In the genomic region with DNA sequence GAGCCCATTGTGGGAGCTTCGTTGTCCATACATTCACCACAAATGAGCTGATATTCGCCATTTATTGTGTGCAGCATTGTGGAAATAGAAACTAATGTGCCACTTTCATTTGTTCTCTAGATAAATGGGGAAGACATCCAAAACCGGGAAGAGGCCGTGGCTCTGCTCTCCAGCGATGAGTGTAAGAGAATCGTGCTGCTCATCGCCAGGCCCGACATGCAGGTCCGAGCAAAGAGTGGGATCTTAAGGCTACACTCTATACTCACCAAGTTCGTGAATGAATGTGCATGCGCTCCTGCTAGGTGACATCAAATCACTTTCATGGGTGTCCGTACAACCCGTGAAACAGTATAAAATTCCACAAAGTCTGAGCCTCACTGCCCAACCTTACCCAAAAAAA, we compare ENCODE assay signal across 23 mouse cellular contexts.
DNase-seq lines count a peak whose midpoint lies in the region; ATAC-seq and TF ChIP-seq lines count a peak whose summit lies in the region.
"Had no signal": no experiment of that assay in that cellular context is flagged by ENCODE, and none has a peak within 500 bp of the region (broad histone marks: within the 10 kb centered on the region; RNA-seq: fewer than 3 reads in every experiment).

No protein-coding gene starts in this region.

- ATAC-seq in forebrain, embryonic 15.5 days (replicated peaks) = no peak
- ATAC-seq in forebrain, embryonic 11.5 days (replicated peaks; ENCODE audit: low FRiP score) = no peak
- no peak for ATAC-seq in lung, embryonic 15.5 days (ENCODE audit: borderline replicate concordance, extremely low read depth, low FRiP score, low TSS enrichment)
- no peak for ATAC-seq in lung, postnatal 0 days
- no peak for ATAC-seq in hindbrain, embryonic 13.5 days (ENCODE audit: low FRiP score)
- ATAC-seq in midbrain, embryonic 16.5 days = no peak
- ATAC-seq: forebrain, embryonic 16.5 days; liver, embryonic 12.5 days had no signal

- no peaks in the 10 kb centered on the region for H3K9me3 ChIP-seq in forebrain, embryonic 15.5 days
- H3K9me3 ChIP-seq in forebrain, embryonic 11.5 days (ENCODE audit: control insufficient read depth, low read length) = no peaks in the 10 kb centered on the region
- H3K9me3 ChIP-seq in lung, embryonic 15.5 days = no peaks in the 10 kb centered on the region
- no peaks in the 10 kb centered on the region for H3K9me3 ChIP-seq in lung, postnatal 0 days (ENCODE audit: low read length)
- H3K9me3 ChIP-seq in hindbrain, embryonic 13.5 days = no peaks in the 10 kb centered on the region
- H3K9me3 ChIP-seq in midbrain, embryonic 16.5 days (replicated peaks; ENCODE audit: control insufficient read depth, low read length, poor library complexity, severe bottlenecking) = no peaks in the 10 kb centered on the region
- H3K9me3 ChIP-seq: embryonic facial prominence, embryonic 12.5 days; heart, embryonic 13.5 days; limb, embryonic 13.5 days; midbrain, embryonic 12.5 days had no signal

- peak overlapping the region; percentile 2; the same call in 1 of the 2 replicates for H3K27ac ChIP-seq in forebrain, embryonic 15.5 days (replicated peaks)
- H3K27ac ChIP-seq in forebrain, embryonic 11.5 days (ENCODE audit: low read depth, low read length) = no peak overlapping the region
- no peak overlapping the region for H3K27ac ChIP-seq in lung, embryonic 15.5 days
- no peak overlapping the region for H3K27ac ChIP-seq in lung, postnatal 0 days (ENCODE audit: low read length)
- peak overlapping the region; percentile 79 for H3K27ac ChIP-seq in hindbrain, embryonic 13.5 days
- H3K27ac ChIP-seq in midbrain, embryonic 16.5 days (ENCODE audit: low read length) = peak overlapping the region; percentile 6; the same call in 1 of the 2 replicates
- H3K27ac ChIP-seq: embryonic facial prominence, embryonic 12.5 days; heart, embryonic 13.5 days; limb, embryonic 13.5 days; liver, embryonic 12.5 days; midbrain, embryonic 12.5 days had no signal

- peak overlapping the region; percentile 9; the same call in 1 of the 2 replicates for H3K4me2 ChIP-seq in forebrain, embryonic 15.5 days (replicated peaks)
- no peak overlapping the region for H3K4me2 ChIP-seq in forebrain, embryonic 11.5 days (ENCODE audit: low read depth, low read length, severe bottlenecking)
- H3K4me2 ChIP-seq in lung, embryonic 15.5 days = peak overlapping the region; percentile 34
- no peak overlapping the region for H3K4me2 ChIP-seq in lung, postnatal 0 days (replicated peaks; ENCODE audit: low read depth, low read length)
- peak overlapping the region; percentile 43 for H3K4me2 ChIP-seq in hindbrain, embryonic 13.5 days
- H3K4me2 ChIP-seq in midbrain, embryonic 16.5 days (ENCODE audit: low read length) = no peak overlapping the region; the same call in 1 of the 2 replicates
- H3K4me2 ChIP-seq: embryonic facial prominence, embryonic 12.5 days; heart, embryonic 13.5 days; limb, embryonic 13.5 days; liver, embryonic 12.5 days; midbrain, embryonic 12.5 days had no signal

- no peak for TF ChIP-seq EP300 in lung, postnatal 0 days (IDR thresholded peaks at IDR 0.05)

- no peak overlapping the region for H3K4me3 ChIP-seq in forebrain, embryonic 15.5 days
- no peak overlapping the region for H3K4me3 ChIP-seq in forebrain, embryonic 11.5 days (ENCODE audit: low read depth, low read length)
- H3K4me3 ChIP-seq in lung, embryonic 15.5 days = no peak overlapping the region
- no peak overlapping the region for H3K4me3 ChIP-seq in lung, postnatal 0 days (ENCODE audit: low read depth, low read length)
- no peak overlapping the region for H3K4me3 ChIP-seq in hindbrain, embryonic 13.5 days
- no peak overlapping the region for H3K4me3 ChIP-seq in midbrain, embryonic 16.5 days (ENCODE audit: low read depth, low read length)
- H3K4me3 ChIP-seq: embryonic facial prominence, embryonic 12.5 days; heart, embryonic 13.5 days; limb, embryonic 13.5 days; liver, embryonic 12.5 days; midbrain, embryonic 12.5 days had no signal

- H3K4me1 ChIP-seq in forebrain, embryonic 15.5 days = peaks cover 7% of the 10 kb centered on the region
- H3K4me1 ChIP-seq in forebrain, embryonic 11.5 days (replicated peaks; ENCODE audit: control insufficient read depth, insufficient read depth, low read length) = peaks cover 2% of the 10 kb centered on the region; the same call in 1 of the 2 replicates
- H3K4me1 ChIP-seq in lung, embryonic 15.5 days = no peaks in the 10 kb centered on the region
- no peaks in the 10 kb centered on the region for H3K4me1 ChIP-seq in lung, postnatal 0 days (ENCODE audit: insufficient read depth, low read depth, low read length)
- peaks cover 18% of the 10 kb centered on the region for H3K4me1 ChIP-seq in hindbrain, embryonic 13.5 days (replicated peaks)
- H3K4me1 ChIP-seq in midbrain, embryonic 16.5 days (ENCODE audit: control insufficient read depth, insufficient read depth, low read length) = peaks cover 11% of the 10 kb centered on the region
- H3K4me1 ChIP-seq: embryonic facial prominence, embryonic 12.5 days; heart, embryonic 13.5 days; limb, embryonic 13.5 days; liver, embryonic 12.5 days had no signal

- 90% methylated on average over 13 of the region's 13 CpGs for WGBS in forebrain, embryonic 15.5 days
- 92% methylated on average over 13 of the region's 13 CpGs for whole genome bisulfite sequencing in forebrain, embryonic 11.5 days
- 80% methylated on average over 13 of the region's 13 CpGs for WGBS in lung, embryonic 15.5 days
- WGBS in lung, postnatal 0 days = 87% methylated on average over 13 of the region's 13 CpGs
- WGBS in hindbrain, embryonic 13.5 days = 73% methylated on average over 13 of the region's 13 CpGs
- 88% methylated on average over 13 of the region's 13 CpGs for WGBS in midbrain, embryonic 16.5 days

- TF ChIP-seq CTCF in lung, postnatal 0 days (IDR thresholded peaks at IDR 0.05) = no peak

- no peaks in the 10 kb centered on the region for H3K27me3 ChIP-seq in forebrain, embryonic 15.5 days
- no peaks in the 10 kb centered on the region for H3K27me3 ChIP-seq in forebrain, embryonic 11.5 days (ENCODE audit: control insufficient read depth, insufficient read depth, low read length)
- H3K27me3 ChIP-seq in lung, embryonic 15.5 days = no peaks in the 10 kb centered on the region
- H3K27me3 ChIP-seq in lung, postnatal 0 days (replicated peaks; ENCODE audit: insufficient read depth, low read length) = no peaks in the 10 kb centered on the region
- no peaks in the 10 kb centered on the region for H3K27me3 ChIP-seq in hindbrain, embryonic 13.5 days
- no peaks in the 10 kb centered on the region for H3K27me3 ChIP-seq in midbrain, embryonic 16.5 days (ENCODE audit: control insufficient read depth, insufficient read depth, low read depth, low read length)
- H3K27me3 ChIP-seq: embryonic facial prominence, embryonic 12.5 days; heart, embryonic 13.5 days; liver, embryonic 12.5 days had no signal

- no peaks in the 10 kb centered on the region for H3K36me3 ChIP-seq in forebrain, embryonic 15.5 days
- H3K36me3 ChIP-seq in forebrain, embryonic 11.5 days (ENCODE audit: control insufficient read depth, insufficient read depth, low read length) = no peaks in the 10 kb centered on the region
- H3K36me3 ChIP-seq in lung, embryonic 15.5 days = no peaks in the 10 kb centered on the region
- no peaks in the 10 kb centered on the region for H3K36me3 ChIP-seq in lung, postnatal 0 days (ENCODE audit: insufficient read depth, low read length)
- no peaks in the 10 kb centered on the region for H3K36me3 ChIP-seq in hindbrain, embryonic 13.5 days
- no peaks in the 10 kb centered on the region for H3K36me3 ChIP-seq in midbrain, embryonic 16.5 days (ENCODE audit: control insufficient read depth, insufficient read depth, low read length)
- H3K36me3 ChIP-seq: embryonic facial prominence, embryonic 12.5 days; heart, embryonic 13.5 days; limb, embryonic 13.5 days; liver, embryonic 12.5 days; midbrain, embryonic 12.5 days had no signal

- H3K9ac ChIP-seq in forebrain, embryonic 15.5 days (replicated peaks) = no peak overlapping the region
- no peak overlapping the region for H3K9ac ChIP-seq in forebrain, embryonic 11.5 days (ENCODE audit: low read length)
- H3K9ac ChIP-seq in lung, embryonic 15.5 days = no peak overlapping the region
- no peak overlapping the region for H3K9ac ChIP-seq in lung, postnatal 0 days (replicated peaks; ENCODE audit: low read depth)
- peak overlapping the region; percentile 39; the same call in 1 of the 2 replicates for H3K9ac ChIP-seq in hindbrain, embryonic 13.5 days
- H3K9ac ChIP-seq in midbrain, embryonic 16.5 days (ENCODE audit: low read depth, low read length) = no peak overlapping the region
- H3K9ac ChIP-seq: embryonic facial prominence, embryonic 12.5 days; heart, embryonic 13.5 days; limb, embryonic 13.5 days; liver, embryonic 12.5 days; midbrain, embryonic 12.5 days had no signal

- DNase-seq in forebrain, embryonic 11.5 days (ENCODE audit: low spot score) = no peak
- no peak for DNase-seq in lung, postnatal 0 days (ENCODE audit: low spot score)
- DNase-seq in adrenal gland, postnatal 4 days (ENCODE audit: low spot score in 2 of 2) = no peak
- DNase-seq in urinary bladder, postnatal 4 days (ENCODE audit: low spot score in 2 of 2) = no peak
- DNase-seq: adrenal gland, postnatal 10 days; cerebellum, adult 2 months; cerebellum, postnatal 25 days; gastrocnemius, postnatal 25 days; heart, adult 18-20 months; heart, postnatal 14 days; kidney, adult 18-20 months; lung, adult 18-20 months; thymus, postnatal 14 days had no signal

Comparison
In these comparisons a context has a peak if more than half of its experiments do, and no peak if none do; other contexts are left out.
1. H3K27ac ChIP-seq: peak in forebrain, embryonic 15.5 days (single experiment), hindbrain, embryonic 13.5 days (single experiment) and midbrain, embryonic 16.5 days (single experiment); none in forebrain, embryonic 11.5 days (single experiment), lung, embryonic 15.5 days (single experiment) and lung, postnatal 0 days (single experiment).
2. H3K4me2 ChIP-seq: peak in forebrain, embryonic 15.5 days (single experiment), lung, embryonic 15.5 days (single experiment) and hindbrain, embryonic 13.5 days (single experiment); none in forebrain, embryonic 11.5 days (single experiment), lung, postnatal 0 days (single experiment) and midbrain, embryonic 16.5 days (single experiment).